Mouse (Mus musculus): ENCODE data around the gene Lpp.

DNA sequence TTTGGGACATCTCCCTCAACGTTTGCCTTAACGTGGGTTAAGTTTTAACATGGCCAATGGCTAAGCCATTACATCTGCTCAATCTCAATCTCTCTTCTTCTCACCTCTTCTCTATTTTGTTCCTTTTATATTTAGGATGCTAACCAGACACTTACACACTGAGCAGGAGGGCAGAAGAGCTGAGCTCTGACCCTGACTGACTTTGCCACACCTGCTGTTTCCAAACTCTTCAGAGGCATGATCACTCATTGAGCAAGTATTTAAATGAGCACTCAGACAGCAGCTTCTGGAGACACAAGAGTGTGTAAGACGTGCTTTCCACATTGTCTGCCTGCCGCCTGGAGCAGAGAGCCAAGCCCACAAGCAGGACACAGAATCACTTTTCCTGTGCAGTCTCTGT lies 77.7 kb downstream of the Lpp start:
- TF ChIP-seq CTCF (IDR thresholded peaks at IDR 0.05; ENCODE audit: low read depth, low read length) = no peak
- TF ChIP-seq POLR2A (IDR thresholded peaks at IDR 0.05; ENCODE audit: borderline replicate concordance, low read depth, low read length) = no peak

Measured in bone marrow macrophage, adult 2 months (primary cell).